Mouse (Mus musculus): ENCODE measurements around the gene Ccnjl.

Gene Ccnjl

DNA sequence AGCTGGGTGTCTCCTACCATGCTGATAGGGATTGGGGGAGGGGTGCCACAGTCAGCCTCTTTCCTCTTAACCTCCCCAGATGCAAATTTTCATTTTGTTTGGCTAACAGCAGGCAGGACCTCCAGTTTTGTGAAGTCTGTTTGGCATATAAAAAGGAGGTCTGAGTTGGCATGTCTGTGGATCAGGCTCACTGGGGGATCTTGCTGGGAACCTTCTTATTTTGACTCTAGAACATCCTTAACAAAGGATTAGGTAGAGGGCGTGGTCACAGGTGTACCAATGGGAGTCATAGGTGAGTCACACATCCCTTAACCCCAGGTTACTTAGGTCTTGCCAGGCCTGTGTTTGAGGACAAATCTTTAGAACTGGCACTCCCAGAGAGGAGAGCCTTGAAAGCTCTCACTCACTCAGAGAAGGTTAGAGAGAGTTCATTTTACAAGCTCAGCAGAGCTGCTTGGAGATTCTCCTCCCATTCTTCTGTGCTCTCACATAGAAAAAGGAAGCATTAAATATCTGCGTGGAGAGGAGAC is 15.9 kb upstream of the Ccnjl start:
- no peaks in the 10 kb centered on the region for H3K9me3 ChIP-seq (ENCODE audit: low read length)
- H3K27me3 ChIP-seq (ENCODE audit: insufficient read depth, low read length), result peaks cover 6% of the 10 kb centered on the region; the same call in 1 of the 2 replicates
- TF ChIP-seq CTCF (conservative IDR thresholded peaks at IDR 0.05; ENCODE audit: low read length) (no peak), NANOG (IDR thresholded peaks at IDR 0.05; ENCODE audit: borderline replicate concordance, low read length) (no peak), POU5F1 (IDR thresholded peaks at IDR 0.05; ENCODE audit: borderline replicate concordance, low read length) (no peak)

DNA sequence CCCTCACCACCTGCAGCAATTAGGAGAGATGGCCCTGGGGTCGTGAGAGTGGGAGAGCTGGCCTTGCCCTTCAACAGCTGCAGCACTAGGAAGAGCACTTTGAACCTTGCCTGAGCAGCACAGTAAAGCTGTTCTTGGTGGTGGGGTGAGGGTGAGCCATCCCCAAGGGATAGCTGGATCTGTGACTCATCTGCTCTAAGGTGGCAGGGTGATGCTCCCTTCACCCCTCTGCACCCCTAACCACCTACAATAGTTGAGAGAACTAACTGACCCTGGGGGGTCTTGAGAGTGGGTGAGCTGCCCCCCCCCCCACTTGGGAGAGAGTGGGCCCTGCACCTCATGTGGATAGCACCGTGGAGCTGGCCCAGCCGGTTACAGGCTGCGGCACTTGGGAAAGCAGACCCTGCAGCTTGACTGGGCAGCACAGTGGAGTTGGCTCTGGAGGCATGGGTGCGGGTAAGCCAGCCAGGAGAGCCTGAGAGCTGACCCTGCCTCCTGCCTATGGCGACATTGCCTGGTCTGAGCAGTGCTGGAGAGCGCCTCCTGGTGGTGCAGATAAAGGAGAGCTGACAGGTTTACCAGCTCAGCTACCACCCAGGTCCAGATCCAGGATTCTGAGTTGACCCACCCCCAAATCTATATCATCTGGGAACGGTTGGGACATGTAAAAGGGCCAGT is 12.1 kb upstream of the Ccnjl start:
- no peak overlapping the region for H3K4me3 ChIP-seq (replicated peaks; ENCODE audit: low read length)
- TF ChIP-seq CTCF (conservative IDR thresholded peaks at IDR 0.05; ENCODE audit: low read length) (peak; percentile 76), POU5F1 (IDR thresholded peaks at IDR 0.05; ENCODE audit: borderline replicate concordance, low read length) (no peak), NANOG (IDR thresholded peaks at IDR 0.05; ENCODE audit: borderline replicate concordance, low read length) (no peak)
- peaks cover 41% of the 10 kb centered on the region for H3K4me1 ChIP-seq (replicated peaks; ENCODE audit: low read depth, low read length)
- peaks cover 8% of the 10 kb centered on the region; the same call in 1 of the 2 replicates for H3K27me3 ChIP-seq (ENCODE audit: insufficient read depth, low read length)
- no peaks in the 10 kb centered on the region for H3K36me3 ChIP-seq (ENCODE audit: insufficient read depth, low read length)
- H3K9me3 ChIP-seq (ENCODE audit: low read length), result no peaks in the 10 kb centered on the region

More for the DNA sequence above, 15.9 kb upstream of the Ccnjl start:
- H3K4me3 ChIP-seq (replicated peaks; ENCODE audit: low read length), result no peak overlapping the region
- no peaks in the 10 kb centered on the region for H3K36me3 ChIP-seq (ENCODE audit: insufficient read depth, low read length)
- H3K4me1 ChIP-seq (replicated peaks; ENCODE audit: low read depth, low read length), result peaks cover 31% of the 10 kb centered on the region

DNA sequence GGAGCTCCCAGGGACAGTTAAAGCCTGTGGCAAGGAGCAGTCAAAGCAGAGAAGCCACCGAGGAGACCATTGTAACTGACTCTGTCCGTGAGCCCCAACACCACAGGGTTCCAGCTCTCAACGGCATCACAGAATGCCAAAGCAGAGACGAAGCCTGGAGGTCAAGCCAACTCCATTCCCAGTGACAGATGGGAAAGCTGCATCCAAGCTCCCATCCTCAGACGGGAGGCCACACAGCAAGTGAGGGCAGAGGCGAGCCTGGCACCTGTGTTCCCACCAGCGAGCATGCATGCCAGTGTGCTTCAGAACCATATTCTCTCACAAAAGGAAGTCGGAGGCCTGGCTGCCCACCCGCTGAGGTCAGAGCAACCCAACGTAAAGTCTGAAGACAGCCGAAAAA is 10.9 kb upstream of the Ccnjl start:
- no peak overlapping the region for H3K4me3 ChIP-seq (replicated peaks; ENCODE audit: low read length)

DNA sequence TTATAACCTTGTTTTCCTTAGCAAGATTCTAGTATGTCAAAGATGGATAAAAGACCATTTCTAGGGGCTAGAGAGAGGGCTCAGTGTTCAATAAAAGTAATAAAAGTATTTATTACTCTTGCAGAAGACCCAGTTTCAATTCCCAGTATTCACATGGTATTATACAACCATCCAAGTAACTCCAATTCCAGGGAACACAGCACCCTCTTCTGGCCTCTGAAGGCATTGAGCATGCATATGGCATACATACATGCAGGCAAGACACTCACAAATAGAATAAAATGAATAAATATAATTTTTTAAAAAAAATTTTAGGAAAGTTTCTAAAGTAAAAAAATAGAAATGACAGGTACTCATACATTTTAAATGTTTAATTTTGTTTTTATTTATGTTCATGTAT is 10.5 kb upstream of the Ccnjl start:
- no peak overlapping the region for H3K4me3 ChIP-seq (replicated peaks; ENCODE audit: low read length)

More for the DNA sequence above, 10.9 kb upstream of the Ccnjl start:
- no peak for TF ChIP-seq CTCF (conservative IDR thresholded peaks at IDR 0.05; ENCODE audit: low read length)
- no peak for TF ChIP-seq POU5F1 (IDR thresholded peaks at IDR 0.05; ENCODE audit: borderline replicate concordance, low read length)
- TF ChIP-seq NANOG (IDR thresholded peaks at IDR 0.05; ENCODE audit: borderline replicate concordance, low read length), result no peak
- Histone ChIP-seq H3K36me3 (ENCODE audit: insufficient read depth, low read length) (no peaks in the 10 kb centered on the region), H3K9me3 (ENCODE audit: low read length) (no peaks in the 10 kb centered on the region), H3K27me3 (ENCODE audit: insufficient read depth, low read length) (peaks cover 17% of the 10 kb centered on the region), H3K4me1 (replicated peaks; ENCODE audit: low read depth, low read length) (peaks cover 32% of the 10 kb centered on the region)

DNA sequence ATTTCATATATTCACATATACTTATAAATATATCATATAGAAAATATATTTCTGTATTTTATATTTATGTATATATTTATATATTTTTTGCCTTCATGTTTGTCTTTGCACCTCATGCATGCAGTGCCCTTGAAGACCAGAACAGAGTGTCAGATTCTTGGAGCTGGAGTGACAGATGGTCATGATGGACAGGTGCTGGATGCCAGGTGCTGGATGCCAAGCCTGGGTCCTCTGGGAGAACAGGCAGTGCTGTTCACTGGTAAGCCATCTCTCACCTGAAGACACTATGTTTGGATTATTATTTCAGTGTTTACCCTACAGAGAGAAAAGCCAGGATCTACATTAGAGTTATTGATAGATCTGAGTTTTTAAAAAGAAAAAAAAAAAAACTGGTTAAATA is 9.8 kb upstream of the Ccnjl start:
- no peak for TF ChIP-seq CTCF (conservative IDR thresholded peaks at IDR 0.05; ENCODE audit: low read length)
- TF ChIP-seq POU5F1 (IDR thresholded peaks at IDR 0.05; ENCODE audit: borderline replicate concordance, low read length), result no peak
- TF ChIP-seq NANOG (IDR thresholded peaks at IDR 0.05; ENCODE audit: borderline replicate concordance, low read length), result no peak
- Histone ChIP-seq H3K36me3 (ENCODE audit: insufficient read depth, low read length) (no peaks in the 10 kb centered on the region), H3K4me3 (replicated peaks; ENCODE audit: low read length) (no peak overlapping the region), H3K4me1 (replicated peaks; ENCODE audit: low read depth, low read length) (peaks cover 21% of the 10 kb centered on the region), H3K27me3 (ENCODE audit: insufficient read depth, low read length) (peaks cover 28% of the 10 kb centered on the region), H3K9me3 (ENCODE audit: low read length) (no peaks in the 10 kb centered on the region)

More for the DNA sequence above, 10.5 kb upstream of the Ccnjl start:
- Histone ChIP-seq H3K36me3 (ENCODE audit: insufficient read depth, low read length) (no peaks in the 10 kb centered on the region), H3K4me1 (replicated peaks; ENCODE audit: low read depth, low read length) (peaks cover 28% of the 10 kb centered on the region), H3K27me3 (ENCODE audit: insufficient read depth, low read length) (peaks cover 22% of the 10 kb centered on the region), H3K9me3 (ENCODE audit: low read length) (no peaks in the 10 kb centered on the region)
- TF ChIP-seq POU5F1 (IDR thresholded peaks at IDR 0.05; ENCODE audit: borderline replicate concordance, low read length) (no peak), CTCF (conservative IDR thresholded peaks at IDR 0.05; ENCODE audit: low read length) (peak; percentile 78), NANOG (IDR thresholded peaks at IDR 0.05; ENCODE audit: borderline replicate concordance, low read length) (no peak)

DNA sequence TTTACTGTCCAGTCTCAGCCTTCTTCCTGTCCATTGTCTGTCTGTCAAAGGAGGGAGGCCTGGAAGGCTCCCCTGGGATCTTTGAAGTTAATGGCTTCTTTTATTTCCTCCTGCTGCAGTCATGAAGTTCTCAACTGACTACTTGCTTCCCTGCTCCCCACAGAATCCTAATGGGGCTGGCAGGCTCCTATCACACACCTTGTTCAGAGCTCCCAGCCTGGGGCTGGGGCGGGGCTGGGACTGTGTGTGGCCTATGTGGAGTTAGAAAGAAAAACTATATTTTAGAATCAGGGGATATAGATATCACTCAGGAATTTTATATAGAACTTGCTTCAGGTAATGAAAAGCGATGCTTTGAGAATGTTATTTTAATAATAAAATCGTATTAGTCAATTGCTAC is 8.1 kb upstream of the Ccnjl start:
- no peak overlapping the region for H3K4me3 ChIP-seq (replicated peaks; ENCODE audit: low read length)
- no peaks in the 10 kb centered on the region for H3K9me3 ChIP-seq (ENCODE audit: low read length)
- peaks cover 23% of the 10 kb centered on the region for H3K4me1 ChIP-seq (replicated peaks; ENCODE audit: low read depth, low read length)
- TF ChIP-seq POU5F1 (IDR thresholded peaks at IDR 0.05; ENCODE audit: borderline replicate concordance, low read length), result no peak
- no peak for TF ChIP-seq CTCF (conservative IDR thresholded peaks at IDR 0.05; ENCODE audit: low read length)
- TF ChIP-seq NANOG (IDR thresholded peaks at IDR 0.05; ENCODE audit: borderline replicate concordance, low read length), result no peak
- no peaks in the 10 kb centered on the region for H3K36me3 ChIP-seq (ENCODE audit: insufficient read depth, low read length)
- peaks cover 38% of the 10 kb centered on the region for H3K27me3 ChIP-seq (ENCODE audit: insufficient read depth, low read length)

DNA sequence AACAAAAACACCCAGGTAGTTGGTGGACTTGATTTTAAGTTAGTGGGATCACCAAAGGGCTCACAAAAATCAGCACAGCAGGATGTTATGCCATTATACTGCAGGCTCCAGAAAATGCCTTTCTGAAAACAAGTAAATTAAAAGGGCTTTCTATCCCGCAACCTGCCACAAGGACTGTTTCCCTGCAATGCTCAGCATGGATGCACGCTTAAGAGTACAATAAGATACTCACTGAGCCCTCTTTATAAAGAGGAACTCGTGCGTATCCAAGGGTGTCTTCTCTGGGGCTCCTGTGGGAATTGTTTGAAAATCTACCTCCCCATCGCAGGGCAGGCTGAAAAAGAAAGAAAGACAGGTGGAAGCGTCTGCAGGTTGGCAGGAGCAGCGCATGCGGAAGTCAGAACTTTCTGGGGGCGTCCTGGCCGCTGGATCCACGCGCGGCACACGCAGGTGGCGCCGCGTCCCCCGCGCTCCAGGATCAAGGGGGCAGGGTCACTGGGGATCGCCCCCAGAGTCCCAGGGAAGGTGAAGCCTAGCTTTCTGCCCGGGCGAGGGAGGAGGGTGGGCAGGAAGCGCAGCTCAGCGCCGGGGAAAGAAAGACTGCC is 404 bp upstream of the Ccnjl start:
- H3K9me3 ChIP-seq (ENCODE audit: low read length), result no peaks in the 10 kb centered on the region
- H3K36me3 ChIP-seq (ENCODE audit: insufficient read depth, low read length), result 0 out of 2 replicates have a peak, but pooled peaks cover 4% of the 10 kb centered on the region
- H3K4me3 ChIP-seq (replicated peaks; ENCODE audit: low read length), result peak overlapping the region; percentile 91
- peaks cover 49% of the 10 kb centered on the region for H3K27me3 ChIP-seq (ENCODE audit: insufficient read depth, low read length)
- peaks cover 51% of the 10 kb centered on the region for H3K4me1 ChIP-seq (replicated peaks; ENCODE audit: low read depth, low read length)
- TF ChIP-seq CTCF (conservative IDR thresholded peaks at IDR 0.05; ENCODE audit: low read length), result peak; percentile 20; the same call in 1 of the 2 replicates
- no peak for TF ChIP-seq NANOG (IDR thresholded peaks at IDR 0.05; ENCODE audit: borderline replicate concordance, low read length)

DNA sequence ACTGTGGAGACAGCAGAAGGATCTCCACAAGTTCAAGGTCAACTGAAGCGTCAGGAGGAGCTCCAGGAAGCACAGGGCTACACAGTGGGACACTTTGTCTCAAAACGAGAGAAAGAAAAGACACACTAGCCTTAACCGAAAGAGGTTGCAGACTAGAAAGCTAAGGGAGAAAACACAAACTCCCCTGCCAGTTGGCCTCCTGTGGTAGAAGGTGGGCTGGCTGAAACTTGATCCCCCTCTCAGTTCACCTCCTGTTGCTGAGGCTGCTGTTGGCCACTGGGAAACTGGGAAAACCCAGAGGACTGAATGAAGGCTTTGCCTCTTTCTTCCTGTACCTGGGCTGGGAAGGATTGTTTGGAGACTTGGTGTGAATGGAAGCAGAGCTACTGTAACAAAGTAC is 1.5 kb downstream of the Ccnjl start:
- H3K4me3 ChIP-seq (replicated peaks; ENCODE audit: low read length), result 0 out of 2 replicates have a peak overlapping the region, but pooled peaks have one; percentile 14
- TF ChIP-seq POU5F1 (IDR thresholded peaks at IDR 0.05; ENCODE audit: borderline replicate concordance, low read length) (no peak), CTCF (conservative IDR thresholded peaks at IDR 0.05; ENCODE audit: low read length) (no peak), NANOG (IDR thresholded peaks at IDR 0.05; ENCODE audit: borderline replicate concordance, low read length) (no peak)
- 0 out of 2 replicates have a peak, but pooled peaks cover 7% of the 10 kb centered on the region for H3K36me3 ChIP-seq (ENCODE audit: insufficient read depth, low read length)
- no peaks in the 10 kb centered on the region for H3K9me3 ChIP-seq (ENCODE audit: low read length)
- peaks cover 34% of the 10 kb centered on the region for H3K27me3 ChIP-seq (ENCODE audit: insufficient read depth, low read length)
- peaks cover 49% of the 10 kb centered on the region for H3K4me1 ChIP-seq (replicated peaks; ENCODE audit: low read depth, low read length)
